Mouse (Mus musculus): ENCODE measurements around the gene Golph3l. TPM values are rescaled to one million over a fixed set of nuclear protein-coding genes. Genes with fewer than 3 reads are reported as not detected.
"Not testable (repeated sequence)": the region's sequence is repeated elsewhere in the genome, so short reads cannot be mapped to it uniquely, and the experiment has no call there.

Gene Golph3l
- polyA plus RNA-seq (2015; fragmentation: Nextera tagmentation; extraction: Ambion mirVana), result 24.1 and 25.6 TPM in 2 replicates

GRCm38 (mm10) chr3:95588604-95589086, at the start of gene Golph3l:
Gene Golph3l (plus strand): TSS chr3:95588934.
- H3K4me1 ChIP-seq (replicated peaks; ENCODE audit: control insufficient read depth, insufficient read depth), result no peaks in the 10 kb centered on the region
- no peaks in the 10 kb centered on the region for H3K27me3 ChIP-seq (ENCODE audit: control insufficient read depth, insufficient read depth, low read length)
- H3K9ac ChIP-seq (ENCODE audit: low read length), result peak within 1 kb of the TSS; percentile 47
- peak; percentile 92 for DNase-seq (ENCODE audit: low spot score)
- WGBS, result under 1% methylated on average over 12 of the region's 12 CpGs
- no peaks in the 10 kb centered on the region; the same call in 1 of the 2 replicates for H3K36me3 ChIP-seq (ENCODE audit: control insufficient read depth, insufficient read depth, low read length)
- H3K27ac ChIP-seq (replicated peaks), result peak within 1 kb of the TSS; percentile 59
- TF ChIP-seq CTCF (IDR thresholded peaks at IDR 0.05; ENCODE audit: low read depth) (peak; percentile 45), EP300 (optimal IDR thresholded peaks at IDR 0.05) (no peak)
- H3K9me3 ChIP-seq (ENCODE audit: control insufficient read depth, low read length), result no peaks in the 10 kb centered on the region
- H3K4me2 ChIP-seq (replicated peaks; ENCODE audit: low read depth), result peak within 1 kb of the TSS; percentile 53
- ATAC-seq (ENCODE audit: low FRiP score, low TSS enrichment), result peak; percentile 100
- peak within 1 kb of the TSS; percentile 50 for H3K4me3 ChIP-seq (ENCODE audit: low read depth, low read length)

- no peak for DNase-seq (ENCODE audit: low spot score)
- ATAC-seq (ENCODE audit: low FRiP score, low TSS enrichment), result no peak
- Histone ChIP-seq H3K9me3 (ENCODE audit: control insufficient read depth, low read length) (no peaks in the 10 kb centered on the region), H3K27ac (replicated peaks) (no peak overlapping the region), H3K4me1 (replicated peaks; ENCODE audit: control insufficient read depth, insufficient read depth) (no peaks in the 10 kb centered on the region), H3K4me3 (ENCODE audit: low read depth, low read length) (no peak overlapping the region), H3K27me3 (ENCODE audit: control insufficient read depth, insufficient read depth, low read length) (no peaks in the 10 kb centered on the region), H3K9ac (ENCODE audit: low read length) (no peak overlapping the region), H3K4me2 (replicated peaks; ENCODE audit: low read depth) (no peak overlapping the region), H3K36me3 (ENCODE audit: control insufficient read depth, insufficient read depth, low read length) (no peaks in the 10 kb centered on the region)
- no peak for TF ChIP-seq CTCF (IDR thresholded peaks at IDR 0.05; ENCODE audit: low read depth)
- no peak for TF ChIP-seq EP300 (optimal IDR thresholded peaks at IDR 0.05)
- WGBS, result 87% methylated on average over 10 of the region's 10 CpGs
Observed at GRCm38 (mm10) chr3:95538936-95539335, 49.8 kb upstream of the Golph3l start.

- no peak overlapping the region for H3K4me2 ChIP-seq (replicated peaks; ENCODE audit: low read depth)
- H3K27me3 ChIP-seq (ENCODE audit: control insufficient read depth, insufficient read depth, low read length), result no peaks in the 10 kb centered on the region
- H3K4me3 ChIP-seq (ENCODE audit: low read depth, low read length), result no peak overlapping the region
- 90% methylated on average over 4 of the region's 4 CpGs for WGBS
- H3K9me3 ChIP-seq (ENCODE audit: control insufficient read depth, low read length), result no peaks in the 10 kb centered on the region
- DNase-seq (ENCODE audit: low spot score) (no peak), ATAC-seq (ENCODE audit: low FRiP score, low TSS enrichment) (no peak)
- TF ChIP-seq CTCF (IDR thresholded peaks at IDR 0.05; ENCODE audit: low read depth), result no peak
- TF ChIP-seq EP300 (optimal IDR thresholded peaks at IDR 0.05), result no peak
- no peak overlapping the region for H3K27ac ChIP-seq (replicated peaks)
- H3K9ac ChIP-seq (ENCODE audit: low read length), result no peak overlapping the region
- H3K36me3 ChIP-seq (ENCODE audit: control insufficient read depth, insufficient read depth, low read length), result no peaks in the 10 kb centered on the region
- H3K4me1 ChIP-seq (replicated peaks; ENCODE audit: control insufficient read depth, insufficient read depth), result no peaks in the 10 kb centered on the region
Observed at GRCm38 (mm10) chr3:95539837-95540236, 48.9 kb upstream of the Golph3l start.

GRCm38 (mm10) chr3:95541186-95541585, 47.5 kb upstream of the Golph3l start:
- not testable (repeated sequence) for H3K9ac ChIP-seq (ENCODE audit: low read length); H3K4me2 ChIP-seq (replicated peaks; ENCODE audit: low read depth); DNase-seq (ENCODE audit: low spot score); H3K4me1 ChIP-seq (replicated peaks; ENCODE audit: control insufficient read depth, insufficient read depth); H3K36me3 ChIP-seq (ENCODE audit: control insufficient read depth, insufficient read depth, low read length); H3K27me3 ChIP-seq (ENCODE audit: control insufficient read depth, insufficient read depth, low read length); ATAC-seq (ENCODE audit: low FRiP score, low TSS enrichment); H3K9me3 ChIP-seq (ENCODE audit: control insufficient read depth, low read length); H3K4me3 ChIP-seq (ENCODE audit: low read depth, low read length); H3K27ac ChIP-seq (replicated peaks)
- 48% methylated on average over 2 of the region's 2 CpGs for WGBS

- no peak for DNase-seq (ENCODE audit: low spot score)
Observed at GRCm38 (mm10) chr3:95542171-95542570, 46.6 kb upstream of the Golph3l start.

GRCm38 (mm10) chr3:95542981-95543380, 45.8 kb upstream of the Golph3l start:
- H3K4me3 ChIP-seq (ENCODE audit: low read depth, low read length), result no peak overlapping the region
- no peak overlapping the region for H3K9ac ChIP-seq (ENCODE audit: low read length)
- WGBS, result 69% methylated on average over 7 of the region's 7 CpGs
- TF ChIP-seq CTCF (IDR thresholded peaks at IDR 0.05; ENCODE audit: low read depth), result no peak
- TF ChIP-seq EP300 (optimal IDR thresholded peaks at IDR 0.05), result no peak
- ATAC-seq (ENCODE audit: low FRiP score, low TSS enrichment), result no peak
- no peaks in the 10 kb centered on the region for H3K27me3 ChIP-seq (ENCODE audit: control insufficient read depth, insufficient read depth, low read length)
- no peak for DNase-seq (ENCODE audit: low spot score)
- no peaks in the 10 kb centered on the region for H3K4me1 ChIP-seq (replicated peaks; ENCODE audit: control insufficient read depth, insufficient read depth)
- no peaks in the 10 kb centered on the region for H3K36me3 ChIP-seq (ENCODE audit: control insufficient read depth, insufficient read depth, low read length)
- H3K27ac ChIP-seq (replicated peaks), result no peak overlapping the region
- no peak overlapping the region for H3K4me2 ChIP-seq (replicated peaks; ENCODE audit: low read depth)
- H3K9me3 ChIP-seq (ENCODE audit: control insufficient read depth, low read length), result no peaks in the 10 kb centered on the region

More at GRCm38 (mm10) chr3:95542171-95542570, 46.6 kb upstream of the Golph3l start:
- H3K36me3 ChIP-seq (ENCODE audit: control insufficient read depth, insufficient read depth, low read length), result no peaks in the 10 kb centered on the region
- TF ChIP-seq CTCF (IDR thresholded peaks at IDR 0.05; ENCODE audit: low read depth), result no peak
- no peak for TF ChIP-seq EP300 (optimal IDR thresholded peaks at IDR 0.05)
- no peaks in the 10 kb centered on the region for H3K4me1 ChIP-seq (replicated peaks; ENCODE audit: control insufficient read depth, insufficient read depth)
- H3K4me2 ChIP-seq (replicated peaks; ENCODE audit: low read depth), result no peak overlapping the region
- no peaks in the 10 kb centered on the region for H3K27me3 ChIP-seq (ENCODE audit: control insufficient read depth, insufficient read depth, low read length)
- no peaks in the 10 kb centered on the region for H3K9me3 ChIP-seq (ENCODE audit: control insufficient read depth, low read length)
- no peak overlapping the region for H3K27ac ChIP-seq (replicated peaks)
- ATAC-seq (ENCODE audit: low FRiP score, low TSS enrichment), result no peak
- H3K9ac ChIP-seq (ENCODE audit: low read length), result no peak overlapping the region
- H3K4me3 ChIP-seq (ENCODE audit: low read depth, low read length), result no peak overlapping the region

Measured in stomach, postnatal 0 days (tissue).